Mouse (Mus musculus): ENCODE data around the gene Jagn1. TPM values are rescaled to one million over a fixed set of nuclear protein-coding genes. Genes with fewer than 3 reads are reported as not detected.

The Jagn1 gene
- polyA plus RNA-seq, 2 experiments: 61.0 to 82.8 TPM

DNA sequence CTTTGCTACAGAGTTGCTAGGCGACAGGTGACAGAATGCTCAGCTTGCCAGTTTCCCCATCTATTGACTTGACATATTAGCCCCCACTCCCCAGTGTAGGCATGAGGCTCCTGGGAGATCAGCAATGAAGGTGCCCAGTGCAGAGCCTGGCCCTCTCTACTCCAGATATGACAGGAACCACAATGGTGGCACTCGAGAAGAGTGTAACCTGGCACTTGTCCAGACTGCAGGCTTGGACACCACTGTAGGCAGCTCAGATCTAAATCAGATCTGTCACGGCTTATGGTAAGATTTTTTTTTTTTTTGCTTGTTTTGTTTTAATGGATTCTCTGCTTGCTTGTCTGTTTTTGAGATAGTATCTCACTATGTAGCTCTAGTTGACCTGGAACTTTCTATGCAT lies 8.7 kb upstream of the Jagn1 start:
- Histone ChIP-seq H3K4me3 (replicated peaks; ENCODE audit: low read length) (no peak overlapping the region), H3K4me1 (ENCODE audit: control insufficient read depth, insufficient read depth, low read length) (no peaks in the 10 kb centered on the region), H3K27me3 (ENCODE audit: control insufficient read depth, insufficient read depth, low read length) (no peaks in the 10 kb centered on the region), H3K9ac (ENCODE audit: low read depth, low read length, severe bottlenecking) (no peak overlapping the region), H3K27ac (replicated peaks; ENCODE audit: low read depth, low read length) (no peak overlapping the region), H3K9me3 (ENCODE audit: control insufficient read depth, low read length) (no peaks in the 10 kb centered on the region), H3K36me3 (ENCODE audit: control insufficient read depth, insufficient read depth, low read length) (no peaks in the 10 kb centered on the region), H3K4me2 (replicated peaks; ENCODE audit: low read depth, low read length, severe bottlenecking) (no peak overlapping the region)
- no peak for ATAC-seq (ENCODE audit: low FRiP score, low read depth)
- WGBS: 84% methylated on average over 3 of the region's 3 CpGs
- no peak for TF ChIP-seq POLR2A (IDR thresholded peaks at IDR 0.05; ENCODE audit: borderline replicate concordance, extremely low read depth, insufficient read depth, insufficient read length)
- no peak for DNase-seq (ENCODE audit: low spot score)

DNA sequence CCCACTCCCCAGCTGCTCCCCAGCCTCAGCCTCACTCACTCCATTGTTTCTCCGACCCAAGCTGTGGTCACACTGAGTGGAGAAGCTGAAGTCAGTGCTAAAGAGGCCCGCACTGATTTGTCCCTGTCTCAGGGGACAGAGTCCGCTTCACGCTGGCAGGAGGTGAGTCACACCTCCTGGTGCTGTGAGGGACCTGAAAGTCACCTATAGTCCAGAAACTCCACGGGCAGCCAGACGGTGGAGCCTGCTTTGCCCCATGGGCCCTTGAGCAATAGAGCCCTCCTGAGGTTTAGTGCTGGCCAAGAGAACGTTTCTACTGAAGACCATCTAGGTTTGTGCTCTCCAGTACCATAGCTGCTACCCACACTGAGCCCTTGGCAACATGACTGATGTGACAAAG lies 7.7 kb upstream of the Jagn1 start:
- no peak for ATAC-seq (ENCODE audit: low FRiP score, low read depth)
- Histone ChIP-seq H3K4me2 (replicated peaks; ENCODE audit: low read depth, low read length, severe bottlenecking) (no peak overlapping the region), H3K4me1 (ENCODE audit: control insufficient read depth, insufficient read depth, low read length) (no peaks in the 10 kb centered on the region), H3K36me3 (ENCODE audit: control insufficient read depth, insufficient read depth, low read length) (no peaks in the 10 kb centered on the region), H3K9me3 (ENCODE audit: control insufficient read depth, low read length) (no peaks in the 10 kb centered on the region), H3K4me3 (replicated peaks; ENCODE audit: low read length) (no peak overlapping the region), H3K27ac (replicated peaks; ENCODE audit: low read depth, low read length) (no peak overlapping the region), H3K9ac (ENCODE audit: low read depth, low read length, severe bottlenecking) (no peak overlapping the region), H3K27me3 (ENCODE audit: control insufficient read depth, insufficient read depth, low read length) (no peaks in the 10 kb centered on the region)
- no peak for TF ChIP-seq POLR2A (IDR thresholded peaks at IDR 0.05; ENCODE audit: borderline replicate concordance, extremely low read depth, insufficient read depth, insufficient read length)
- WGBS: 77% methylated on average over 7 of the region's 7 CpGs
- DNase-seq (ENCODE audit: low spot score): no peak

DNA sequence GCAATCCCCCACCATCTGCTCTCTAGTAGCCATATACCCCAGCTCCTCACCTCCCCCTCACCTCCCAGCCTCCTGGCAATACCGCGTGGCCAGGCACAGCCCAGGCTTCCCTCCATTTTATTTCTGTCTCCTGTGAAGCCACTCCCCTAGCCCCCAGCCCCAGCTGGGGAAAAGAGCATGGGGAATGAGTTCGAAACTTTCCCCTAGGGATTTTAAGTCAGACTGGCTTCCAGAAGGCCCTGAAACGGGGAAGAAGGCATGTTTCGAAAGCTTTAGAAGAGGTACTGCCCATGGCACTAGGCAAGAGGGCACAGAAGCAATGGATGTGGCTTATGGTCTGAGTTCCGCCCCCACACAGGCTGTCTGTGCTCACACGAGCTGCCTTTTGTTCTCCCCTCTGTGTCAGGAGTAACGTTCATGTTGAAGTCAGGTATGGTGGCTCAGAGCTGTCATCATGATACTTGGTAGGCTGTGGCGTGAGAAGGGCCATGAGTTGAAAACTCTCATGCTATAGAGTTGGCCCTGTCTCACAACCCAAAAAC lies 6.6 kb upstream of the Jagn1 start, which contains the start of gene Cidec:
Cidec (minus strand) TSS at position 97 of the 542 bp plus-strand sequence.
- ATAC-seq (ENCODE audit: low FRiP score, low read depth) (no peak), DNase-seq (ENCODE audit: low spot score) (no peak)
- 81% methylated on average over 9 of the region's 9 CpGs for WGBS
- H3K9me3 ChIP-seq (ENCODE audit: control insufficient read depth, low read length): no peaks in the 10 kb centered on the region
- no peak within 1 kb of the TSS for H3K9ac ChIP-seq (ENCODE audit: low read depth, low read length, severe bottlenecking)
- no peak within 1 kb of the TSS for H3K27ac ChIP-seq (replicated peaks; ENCODE audit: low read depth, low read length)
- H3K36me3 ChIP-seq (ENCODE audit: control insufficient read depth, insufficient read depth, low read length): no peaks in the 10 kb centered on the region
- no peak for TF ChIP-seq POLR2A (IDR thresholded peaks at IDR 0.05; ENCODE audit: borderline replicate concordance, extremely low read depth, insufficient read depth, insufficient read length)
- no peaks in the 10 kb centered on the region for H3K4me1 ChIP-seq (ENCODE audit: control insufficient read depth, insufficient read depth, low read length)
- H3K4me3 ChIP-seq (replicated peaks; ENCODE audit: low read length): no peak within 1 kb of the TSS
- no peaks in the 10 kb centered on the region for H3K27me3 ChIP-seq (ENCODE audit: control insufficient read depth, insufficient read depth, low read length)
- no peak within 1 kb of the TSS for H3K4me2 ChIP-seq (replicated peaks; ENCODE audit: low read depth, low read length, severe bottlenecking)

DNA sequence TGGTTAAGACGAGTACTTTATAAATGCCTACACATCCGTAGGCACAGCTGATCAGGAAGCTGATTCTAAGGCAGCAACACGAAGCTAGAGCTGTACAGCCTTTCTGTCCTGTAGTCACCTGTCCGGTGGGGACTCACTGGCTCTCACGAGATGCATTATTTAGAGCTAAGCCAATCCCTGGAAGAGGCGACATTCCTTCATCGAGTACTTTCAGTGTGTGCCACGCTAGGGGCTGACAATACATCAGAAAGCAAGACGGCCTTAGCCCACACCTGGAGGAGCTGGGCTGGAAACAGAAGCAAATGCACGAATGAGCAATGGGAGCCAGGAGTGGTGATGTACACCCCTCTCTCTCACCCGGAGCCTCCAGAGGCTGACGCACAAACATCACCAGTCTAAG lies 5.2 kb upstream of the Jagn1 start:
- Histone ChIP-seq H3K9me3 (ENCODE audit: control insufficient read depth, low read length) (no peaks in the 10 kb centered on the region), H3K27me3 (ENCODE audit: control insufficient read depth, insufficient read depth, low read length) (no peaks in the 10 kb centered on the region), H3K4me1 (ENCODE audit: control insufficient read depth, insufficient read depth, low read length) (no peaks in the 10 kb centered on the region), H3K4me3 (replicated peaks; ENCODE audit: low read length) (no peak overlapping the region), H3K4me2 (replicated peaks; ENCODE audit: low read depth, low read length, severe bottlenecking) (no peak overlapping the region), H3K27ac (replicated peaks; ENCODE audit: low read depth, low read length) (no peak overlapping the region), H3K9ac (ENCODE audit: low read depth, low read length, severe bottlenecking) (no peak overlapping the region), H3K36me3 (ENCODE audit: control insufficient read depth, insufficient read depth, low read length) (no peaks in the 10 kb centered on the region)
- TF ChIP-seq POLR2A (IDR thresholded peaks at IDR 0.05; ENCODE audit: borderline replicate concordance, extremely low read depth, insufficient read depth, insufficient read length): no peak
- no peak for DNase-seq (ENCODE audit: low spot score)
- WGBS: 68% methylated on average over 12 of the region's 12 CpGs
- ATAC-seq (ENCODE audit: low FRiP score, low read depth): no peak

DNA sequence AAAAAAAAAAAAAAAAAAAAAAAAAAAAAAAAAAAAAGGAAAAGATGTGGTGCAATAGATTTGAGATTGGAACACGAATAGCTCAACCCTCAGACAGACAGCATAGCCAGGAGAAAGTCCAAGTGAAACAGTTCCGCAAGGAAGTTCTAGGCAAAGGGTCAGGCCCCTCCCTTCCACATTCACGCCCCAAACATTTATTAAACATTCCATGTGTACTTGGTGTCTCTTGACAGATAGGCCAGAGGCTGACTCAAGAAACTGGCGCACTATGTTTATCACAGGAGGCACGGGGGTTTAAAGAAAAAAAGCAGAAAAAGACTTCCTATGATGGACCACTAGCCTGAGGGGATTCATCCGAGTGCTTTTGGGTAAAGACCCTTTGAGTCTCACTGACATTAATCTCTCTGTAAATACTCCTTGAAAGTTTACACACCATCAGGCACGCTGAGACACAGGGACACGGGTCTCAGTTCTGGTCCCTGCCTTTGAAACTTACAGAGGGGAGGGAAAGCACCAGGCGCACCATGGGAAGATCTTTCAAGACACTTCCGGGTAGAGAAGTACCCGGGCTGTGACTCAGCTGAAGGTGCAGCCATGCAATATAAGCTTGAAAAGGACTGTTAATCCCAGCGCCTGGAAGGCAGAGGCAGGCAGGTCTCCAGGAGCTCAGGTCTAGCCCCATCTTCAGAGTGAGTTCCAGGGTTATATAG lies 3.5 kb upstream of the Jagn1 start:
- Histone ChIP-seq H3K27me3 (ENCODE audit: control insufficient read depth, insufficient read depth, low read length) (no peaks in the 10 kb centered on the region), H3K4me2 (replicated peaks; ENCODE audit: low read depth, low read length, severe bottlenecking) (no peak overlapping the region), H3K36me3 (ENCODE audit: control insufficient read depth, insufficient read depth, low read length) (no peaks in the 10 kb centered on the region), H3K4me1 (ENCODE audit: control insufficient read depth, insufficient read depth, low read length) (peaks cover 4% of the 10 kb centered on the region; the same call in 1 of the 2 replicates), H3K4me3 (replicated peaks; ENCODE audit: low read length) (no peak overlapping the region), H3K9me3 (ENCODE audit: control insufficient read depth, low read length) (no peaks in the 10 kb centered on the region), H3K9ac (ENCODE audit: low read depth, low read length, severe bottlenecking) (no peak overlapping the region), H3K27ac (replicated peaks; ENCODE audit: low read depth, low read length) (no peak overlapping the region)
- TF ChIP-seq POLR2A (IDR thresholded peaks at IDR 0.05; ENCODE audit: borderline replicate concordance, extremely low read depth, insufficient read depth, insufficient read length): no peak
- 58% methylated on average over 12 of the region's 12 CpGs for WGBS
- ATAC-seq (ENCODE audit: low FRiP score, low read depth) (no peak), DNase-seq (ENCODE audit: low spot score) (no peak)

Measured in limb, embryonic 14.5 days (tissue).